Mouse (Mus musculus): Measurements from ENCODE around the gene Syne1. TPM values are rescaled to one million over a fixed set of nuclear protein-coding genes. Genes with fewer than 3 reads are reported as not detected.

Gene Syne1
- polyA plus RNA-seq (2015; fragmentation: Nextera tagmentation; extraction: Ambion mirVana): 8.6 and 10.3 TPM in 2 replicates

DNA sequence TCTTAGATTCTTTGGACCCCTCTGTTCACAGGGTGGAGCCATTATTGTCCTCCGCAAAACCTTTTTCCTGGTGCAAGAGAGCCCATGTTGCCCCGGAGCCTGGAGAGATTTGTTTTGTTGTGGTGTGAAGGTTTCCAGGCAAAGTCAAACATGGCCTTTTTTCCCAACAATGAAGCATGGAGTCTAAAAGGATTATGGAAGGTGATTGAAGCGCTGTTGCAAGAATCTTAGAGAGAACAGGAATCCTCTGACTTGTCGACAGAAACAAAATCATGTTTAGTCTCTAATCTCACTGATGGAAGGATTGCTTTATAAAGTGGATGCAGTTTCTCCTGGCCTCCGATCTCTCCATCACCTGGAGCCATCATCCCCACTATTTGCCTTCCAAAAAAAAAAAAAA is at the start of gene Syne1:
Gene Syne1, minus strand, starts transcription at position 101 of the 400 bp plus-strand sequence.
- peak within 1 kb of the TSS; percentile 66 for H3K4me3 ChIP-seq
- peaks cover 8% of the 10 kb centered on the region for H3K4me1 ChIP-seq (replicated peaks)
- H3K9ac ChIP-seq: peak within 1 kb of the TSS; percentile 83
- no peak for ATAC-seq (ENCODE audit: low FRiP score)
- 70% methylated on average over 5 of the region's 5 CpGs for WGBS
- peak within 1 kb of the TSS; percentile 83 for H3K4me2 ChIP-seq
- H3K36me3 ChIP-seq: no peaks in the 10 kb centered on the region
- H3K27me3 ChIP-seq: no peaks in the 10 kb centered on the region
- H3K9me3 ChIP-seq: no peaks in the 10 kb centered on the region
- peak within 1 kb of the TSS; percentile 85 for H3K27ac ChIP-seq

DNA sequence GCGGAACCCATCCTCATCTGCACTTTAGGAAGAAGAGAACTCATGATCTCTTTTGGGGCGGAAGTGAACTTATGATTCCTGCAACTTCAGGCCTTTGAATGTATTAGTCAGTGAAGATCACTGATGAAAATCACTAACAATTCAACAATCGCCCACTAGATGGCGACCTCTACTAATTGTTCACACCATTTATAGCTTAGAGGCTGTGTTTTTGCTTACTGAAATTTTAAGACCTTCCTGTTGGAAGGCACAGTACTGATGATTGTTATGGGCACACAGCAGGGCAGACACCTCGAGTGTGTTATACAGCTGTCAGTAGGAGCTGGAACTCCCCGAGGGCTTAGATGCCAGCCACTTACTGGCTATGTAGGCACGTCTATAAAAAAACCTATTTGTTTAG is 48.8 kb upstream of the Syne1 start:
- H3K4me2 ChIP-seq: no peak overlapping the region
- H3K9ac ChIP-seq: no peak overlapping the region
- no peak overlapping the region for H3K27ac ChIP-seq
- no peaks in the 10 kb centered on the region for H3K27me3 ChIP-seq
- H3K9me3 ChIP-seq: no peaks in the 10 kb centered on the region
- no peaks in the 10 kb centered on the region for H3K36me3 ChIP-seq
- ATAC-seq (ENCODE audit: low FRiP score): peak; percentile 91
- no peak overlapping the region for H3K4me3 ChIP-seq
- 21% methylated on average over 7 of the region's 7 CpGs for WGBS
- no peaks in the 10 kb centered on the region for H3K4me1 ChIP-seq (replicated peaks)

DNA sequence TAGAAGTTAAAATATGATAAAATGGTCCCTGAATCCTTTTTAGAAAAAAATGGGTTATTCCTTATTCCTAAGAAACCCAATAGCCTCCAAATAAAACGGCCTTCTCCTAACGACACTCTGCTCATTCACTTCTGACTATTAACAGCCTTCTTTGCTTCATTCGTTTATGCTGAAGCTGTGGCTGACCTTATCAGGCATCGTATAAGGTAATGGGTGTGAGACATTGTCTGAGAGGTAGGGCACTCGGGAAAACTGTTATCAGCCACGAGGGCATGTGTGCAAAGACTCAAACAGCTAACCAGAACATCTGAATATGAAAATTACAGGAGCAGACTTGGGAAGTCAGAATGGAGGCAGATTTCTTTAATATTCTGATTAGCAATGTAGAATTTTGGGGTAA is 45.3 kb upstream of the Syne1 start:
- H3K9me3 ChIP-seq: no peaks in the 10 kb centered on the region
- no peak overlapping the region for H3K4me3 ChIP-seq
- H3K4me2 ChIP-seq: no peak overlapping the region
- H3K9ac ChIP-seq: no peak overlapping the region
- no peak for ATAC-seq (ENCODE audit: low FRiP score)
- no peaks in the 10 kb centered on the region for H3K36me3 ChIP-seq
- no peak overlapping the region for H3K27ac ChIP-seq
- H3K4me1 ChIP-seq (replicated peaks): no peaks in the 10 kb centered on the region
- WGBS: 73% methylated on average over 6 of the region's 6 CpGs
- H3K27me3 ChIP-seq: no peaks in the 10 kb centered on the region

DNA sequence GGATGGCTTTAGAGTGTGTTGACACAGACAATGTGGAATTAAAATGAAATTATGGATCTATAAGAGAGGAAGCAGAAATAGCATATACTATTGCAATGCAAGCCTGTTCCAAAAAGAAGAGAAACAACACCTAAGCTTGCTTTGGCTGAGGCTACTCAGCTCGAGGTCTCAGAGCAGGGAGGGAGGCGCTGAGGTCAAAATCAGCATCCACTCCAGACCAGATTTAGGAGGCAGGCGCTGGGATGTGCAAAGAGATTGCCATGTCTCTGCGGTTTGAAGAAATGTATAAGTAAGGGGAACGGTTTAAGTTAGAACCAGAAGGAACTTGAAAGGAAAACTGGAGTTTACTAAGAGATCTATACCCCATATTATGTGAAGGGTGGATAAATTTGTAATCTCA is 43.2 kb upstream of the Syne1 start:
- no peak overlapping the region for H3K9ac ChIP-seq
- WGBS: 81% methylated on average over 5 of the region's 5 CpGs

DNA sequence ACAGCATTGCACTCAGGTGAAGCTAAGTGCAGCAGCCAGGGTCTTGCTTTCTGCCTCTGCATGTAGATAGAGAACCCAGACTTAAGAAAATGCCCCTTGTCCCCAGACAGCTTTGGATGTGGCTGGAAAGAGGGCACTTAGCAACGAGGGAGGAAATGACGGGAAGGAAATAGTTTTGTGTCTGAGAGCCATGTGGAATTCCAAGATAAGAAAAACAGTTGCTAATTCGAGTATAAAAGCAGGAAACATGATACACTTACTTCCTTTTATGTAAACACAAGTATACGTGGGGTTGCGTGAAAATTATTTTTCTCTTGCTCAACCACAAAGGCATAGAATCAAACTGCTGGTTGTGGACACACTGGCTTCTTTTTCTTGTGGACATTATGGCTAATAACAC is 42.2 kb upstream of the Syne1 start, which contains the start of gene Myct1:
Gene Myct1, plus strand, starts transcription at position 312 of the 400 bp plus-strand sequence.
- 71% methylated on average over 5 of the region's 5 CpGs for WGBS
- Histone ChIP-seq H3K27ac (no peak within 1 kb of the TSS), H3K27me3 (no peaks in the 10 kb centered on the region), H3K9me3 (no peaks in the 10 kb centered on the region), H3K4me3 (no peak within 1 kb of the TSS), H3K36me3 (no peaks in the 10 kb centered on the region), H3K4me2 (no peak within 1 kb of the TSS), H3K4me1 (replicated peaks) (no peaks in the 10 kb centered on the region), H3K9ac (0 out of 2 replicates have a peak within 1 kb of the TSS, but pooled peaks have one; percentile 6)
- ATAC-seq (ENCODE audit: low FRiP score): no peak

More for the DNA sequence above, 43.2 kb upstream of the Syne1 start:
- Histone ChIP-seq H3K36me3 (no peaks in the 10 kb centered on the region), H3K9me3 (no peaks in the 10 kb centered on the region), H3K4me1 (replicated peaks) (no peaks in the 10 kb centered on the region), H3K4me2 (no peak overlapping the region), H3K4me3 (no peak overlapping the region), H3K27ac (no peak overlapping the region), H3K27me3 (no peaks in the 10 kb centered on the region)
- no peak for ATAC-seq (ENCODE audit: low FRiP score)

DNA sequence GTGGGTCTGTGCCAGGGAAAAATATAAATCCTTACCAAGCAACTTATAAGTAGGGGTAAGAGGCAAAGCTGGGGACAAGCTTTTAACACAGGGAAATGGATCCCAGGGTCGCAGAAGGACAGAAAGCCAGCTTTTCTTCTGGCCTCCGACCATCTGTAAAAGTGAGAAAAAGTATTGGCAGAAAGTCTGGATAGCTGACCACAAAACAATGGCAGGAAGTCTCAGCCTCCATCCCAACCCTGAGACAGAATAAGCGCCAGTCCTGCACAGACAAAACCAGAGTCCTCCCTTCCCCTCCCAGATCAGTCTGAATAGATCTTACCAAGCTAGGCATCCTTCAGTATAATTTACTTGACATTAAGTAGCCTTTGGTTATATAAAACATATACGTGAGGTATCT is 40.7 kb upstream of the Syne1 start:
- Histone ChIP-seq H3K9me3 (no peaks in the 10 kb centered on the region), H3K27me3 (no peaks in the 10 kb centered on the region), H3K36me3 (no peaks in the 10 kb centered on the region), H3K4me2 (no peak overlapping the region), H3K4me3 (no peak overlapping the region), H3K27ac (no peak overlapping the region), H3K4me1 (replicated peaks) (no peaks in the 10 kb centered on the region), H3K9ac (no peak overlapping the region)
- ATAC-seq (ENCODE audit: low FRiP score): no peak
- 83% methylated on average over 4 of the region's 4 CpGs for WGBS

DNA sequence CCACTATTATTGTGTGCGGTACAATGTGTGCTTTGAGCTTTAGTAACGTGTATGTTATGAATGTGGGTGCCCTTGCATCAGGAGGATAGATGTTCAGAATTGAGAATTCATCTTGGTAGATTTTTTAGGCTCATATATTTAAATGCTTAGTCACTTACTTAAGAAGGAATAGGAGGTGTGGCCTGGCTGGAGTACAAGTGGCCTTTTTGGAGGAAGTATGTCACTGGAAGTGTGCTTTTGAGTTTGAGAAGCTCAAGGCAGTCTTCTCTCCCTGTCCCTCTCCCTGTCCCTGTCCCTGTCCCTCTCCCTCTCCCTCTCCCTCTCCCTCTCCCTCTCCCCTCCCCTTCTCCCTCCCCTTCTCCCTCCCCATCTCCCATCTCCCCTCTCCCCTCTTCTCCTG is 39.8 kb upstream of the Syne1 start:
- WGBS: 92% methylated on average over 2 of the region's 2 CpGs

GRCm38 (mm10) chr10:5573328-5573727 is 22.0 kb upstream of the Syne1 start:
- WGBS: 55% methylated on average over 2 of the region's 2 CpGs
- H3K4me2 ChIP-seq: no peak overlapping the region
- no peaks in the 10 kb centered on the region for H3K4me1 ChIP-seq (replicated peaks)
- H3K36me3 ChIP-seq: no peaks in the 10 kb centered on the region
- H3K9me3 ChIP-seq: no peaks in the 10 kb centered on the region
- no peaks in the 10 kb centered on the region for H3K27me3 ChIP-seq
- H3K9ac ChIP-seq: no peak overlapping the region
- no peak overlapping the region for H3K4me3 ChIP-seq
- H3K27ac ChIP-seq: no peak overlapping the region
- no peak for ATAC-seq (ENCODE audit: low FRiP score)

More for the DNA sequence above, 39.8 kb upstream of the Syne1 start:
- Histone ChIP-seq H3K4me1 (replicated peaks) (no peaks in the 10 kb centered on the region), H3K9me3 (no peaks in the 10 kb centered on the region), H3K4me3 (no peak overlapping the region), H3K9ac (no peak overlapping the region), H3K27me3 (no peaks in the 10 kb centered on the region), H3K27ac (no peak overlapping the region), H3K36me3 (no peaks in the 10 kb centered on the region), H3K4me2 (no peak overlapping the region)
- no peak for ATAC-seq (ENCODE audit: low FRiP score)

GRCm38 (mm10) chr10:5571332-5571731 is 20.1 kb upstream of the Syne1 start:
- ATAC-seq (ENCODE audit: low FRiP score): no peak
- 81% methylated on average over 5 of the region's 5 CpGs for WGBS

GRCm38 (mm10) chr10:5570059-5570458 is 18.8 kb upstream of the Syne1 start:
- Histone ChIP-seq H3K36me3 (no peaks in the 10 kb centered on the region), H3K27ac (no peak overlapping the region), H3K4me2 (no peak overlapping the region), H3K9me3 (no peaks in the 10 kb centered on the region), H3K9ac (no peak overlapping the region), H3K4me3 (no peak overlapping the region), H3K4me1 (replicated peaks) (no peaks in the 10 kb centered on the region), H3K27me3 (no peaks in the 10 kb centered on the region)
- no peak for ATAC-seq (ENCODE audit: low FRiP score)
- 90% methylated on average over 8 of the region's 8 CpGs for WGBS

More at GRCm38 (mm10) chr10:5571332-5571731, 20.1 kb upstream of the Syne1 start:
- Histone ChIP-seq H3K36me3 (no peaks in the 10 kb centered on the region), H3K4me1 (replicated peaks) (no peaks in the 10 kb centered on the region), H3K9ac (no peak overlapping the region), H3K4me3 (no peak overlapping the region), H3K27ac (no peak overlapping the region), H3K9me3 (no peaks in the 10 kb centered on the region), H3K4me2 (no peak overlapping the region), H3K27me3 (no peaks in the 10 kb centered on the region)

DNA sequence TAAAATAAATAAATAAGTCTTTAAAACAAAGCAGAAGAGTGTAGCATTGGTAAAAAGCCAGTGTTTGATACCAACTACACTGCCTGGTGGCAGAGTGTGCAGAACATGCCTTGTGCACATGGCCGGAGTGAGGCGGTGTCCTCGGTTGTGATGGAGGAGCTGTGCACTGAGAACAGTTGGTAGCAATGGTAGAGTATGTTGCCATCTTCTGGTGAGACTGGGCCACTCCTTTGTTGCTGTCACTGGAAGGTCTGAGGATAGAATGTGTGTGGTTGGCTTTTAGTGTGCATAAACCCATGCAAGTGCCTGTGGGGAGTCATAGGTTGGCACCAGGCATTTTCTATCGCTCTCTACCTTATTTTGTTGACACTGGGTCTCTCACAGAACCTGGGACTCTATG is 17.7 kb upstream of the Syne1 start:
- no peaks in the 10 kb centered on the region for H3K36me3 ChIP-seq
- no peaks in the 10 kb centered on the region for H3K9me3 ChIP-seq
- no peak overlapping the region for H3K9ac ChIP-seq
- no peak overlapping the region for H3K27ac ChIP-seq
- H3K4me3 ChIP-seq: no peak overlapping the region
- H3K4me1 ChIP-seq (replicated peaks): no peaks in the 10 kb centered on the region
- H3K4me2 ChIP-seq: no peak overlapping the region
- WGBS: 93% methylated on average over 4 of the region's 4 CpGs
- ATAC-seq (ENCODE audit: low FRiP score): no peak
- no peaks in the 10 kb centered on the region for H3K27me3 ChIP-seq

DNA sequence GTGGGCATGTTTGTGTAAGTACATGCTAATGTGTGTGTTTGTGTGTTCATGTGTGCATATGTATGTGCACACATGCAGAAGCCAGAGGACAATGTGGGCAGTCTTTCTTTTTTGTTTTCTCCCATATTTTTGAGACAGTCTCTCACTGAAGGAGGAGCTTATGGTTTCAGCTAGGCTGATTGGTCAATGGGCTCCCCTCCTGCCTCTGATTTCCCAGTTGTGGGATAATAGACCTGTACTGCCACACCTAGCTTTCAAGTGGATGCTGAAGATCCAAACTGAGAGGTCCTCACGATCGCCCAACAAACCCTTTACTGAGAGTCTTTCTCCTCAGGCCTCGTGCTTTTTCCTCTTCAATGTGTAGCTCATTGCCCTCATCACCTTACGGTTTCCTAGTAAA is 10.4 kb upstream of the Syne1 start:
- no peak for ATAC-seq (ENCODE audit: low FRiP score)
- 91% methylated on average over 4 of the region's 4 CpGs for WGBS

GRCm38 (mm10) chr10:5560526-5560925 is 9.2 kb upstream of the Syne1 start:
- Histone ChIP-seq H3K36me3 (no peaks in the 10 kb centered on the region), H3K4me3 (no peak overlapping the region), H3K27ac (no peak overlapping the region), H3K9me3 (no peaks in the 10 kb centered on the region), H3K4me1 (replicated peaks) (no peaks in the 10 kb centered on the region), H3K4me2 (no peak overlapping the region), H3K9ac (no peak overlapping the region), H3K27me3 (no peaks in the 10 kb centered on the region)
- no peak for ATAC-seq (ENCODE audit: low FRiP score)
- whole genome bisulfite sequencing: 78% methylated on average over 4 of the region's 4 CpGs

More for the DNA sequence above, 10.4 kb upstream of the Syne1 start:
- no peak overlapping the region for H3K4me3 ChIP-seq
- H3K27ac ChIP-seq: no peak overlapping the region
- H3K9me3 ChIP-seq: no peaks in the 10 kb centered on the region
- H3K27me3 ChIP-seq: no peaks in the 10 kb centered on the region
- no peaks in the 10 kb centered on the region for H3K36me3 ChIP-seq
- no peaks in the 10 kb centered on the region for H3K4me1 ChIP-seq (replicated peaks)
- H3K4me2 ChIP-seq: no peak overlapping the region
- H3K9ac ChIP-seq: no peak overlapping the region
